Mouse (Mus musculus) neural tube, embryonic 12.5 days (tissue): ENCODE measurements around the gene Usp35. TPM values are rescaled to one million over a fixed set of nuclear protein-coding genes. Genes with fewer than 3 reads are reported as not detected.

Experiments used
- ATAC-seq: fragments of 200-750 bp; cut with Nextera tagmentation; 2 replicates; pipeline ENCODE4 v1.8.0; 2017; ENCODE audit warnings: low read depth, mild to moderate bottlenecking, moderate TSS enrichment, moderate library complexity; ENCODE audit not compliant: low FRiP score
- H3K27ac ChIP-seq: fragments of 300-500 bp; sonication (generic); 2 replicates; pipeline ENCODE4 v1.5.1; 2016
- H3K27me3 ChIP-seq: fragments of 300-500 bp; sonication (generic); replicated peaks from 2 replicates; pipeline ENCODE4 v1.6.1; 2016; ENCODE audit warnings: mild to moderate bottlenecking
- H3K36me3 ChIP-seq: fragments of 300-500 bp; sonication (generic); 2 replicates; pipeline ENCODE4 v1.6.1; 2016; ENCODE audit warnings: mild to moderate bottlenecking
- H3K4me1 ChIP-seq: fragments of 300-500 bp; sonication (generic); 2 replicates; pipeline ENCODE4 v1.6.1; 2016
- H3K4me2 ChIP-seq: fragments of 300-500 bp; sonication (generic); replicated peaks from 2 replicates; pipeline ENCODE4 v1.6.1; 2016; ENCODE audit warnings: mild to moderate bottlenecking
- H3K4me3 ChIP-seq: fragments of 300-500 bp; sonication (generic); 2 replicates; pipeline ENCODE4 v1.5.1; 2016
- H3K9ac ChIP-seq: fragments of 300-500 bp; sonication (generic); 2 replicates; pipeline ENCODE4 v1.6.1; 2016; ENCODE audit warnings: mild to moderate bottlenecking
- H3K9me3 ChIP-seq: fragments of 300-500 bp; sonication (generic); 2 replicates; pipeline ENCODE4 v1.6.1; 2016; ENCODE audit warnings: mild to moderate bottlenecking
- WGBS: fragments of 180-500 bp; shearing (Covaris S2); methylation state at CpG from one replicate; pipeline ENCODE4 v1.1.7; 2016; 5-methylcytosine and 5-hydroxymethylcytosine counted together
- polyA plus RNA-seq: library from polyadenylated mRNA; unstranded; fragments of >200 nt; fragmentation: Nextera tagmentation; extraction: Ambion mirVana; gene quantifications from 2 replicates; pipeline ENCODE4 v1.2.1, GENCODE M21; 2016

Gene Usp35
- polyA plus RNA-seq, 1 experiment from 2014 or later: 4.9 TPM

DNA sequence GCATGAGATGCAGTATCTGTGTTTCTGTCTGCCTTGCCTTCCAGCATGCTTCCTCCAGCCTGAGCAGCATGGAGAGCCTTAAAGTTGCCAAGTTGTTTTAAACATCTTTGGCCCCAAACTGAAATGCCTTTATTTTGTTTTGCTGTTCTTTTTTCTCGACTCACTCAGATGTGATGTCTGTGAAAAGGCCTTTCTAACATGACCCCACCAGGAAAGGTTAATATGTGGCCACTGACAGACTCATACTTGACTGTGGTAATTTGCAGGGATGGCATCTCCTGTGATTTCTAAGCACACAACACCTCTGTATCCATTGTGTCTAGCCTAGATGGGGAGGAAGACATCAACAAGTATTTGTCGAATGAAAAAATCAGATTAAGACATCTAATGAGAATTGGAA, 34.8 kb downstream of the Usp35 start:
- no peak overlapping the region for H3K4me2 ChIP-seq
- no peaks in the 10 kb centered on the region for H3K9me3 ChIP-seq
- 53% methylated on average over 2 of the region's 2 CpGs for WGBS
- H3K9ac ChIP-seq: no peak overlapping the region
- H3K27ac ChIP-seq: no peak overlapping the region
- H3K36me3 ChIP-seq: 0 out of 2 replicates have a peak, but pooled peaks cover 9% of the 10 kb centered on the region
- H3K4me1 ChIP-seq: no peaks in the 10 kb centered on the region
- no peak for ATAC-seq
- H3K27me3 ChIP-seq: no peaks in the 10 kb centered on the region
- no peak overlapping the region for H3K4me3 ChIP-seq

DNA sequence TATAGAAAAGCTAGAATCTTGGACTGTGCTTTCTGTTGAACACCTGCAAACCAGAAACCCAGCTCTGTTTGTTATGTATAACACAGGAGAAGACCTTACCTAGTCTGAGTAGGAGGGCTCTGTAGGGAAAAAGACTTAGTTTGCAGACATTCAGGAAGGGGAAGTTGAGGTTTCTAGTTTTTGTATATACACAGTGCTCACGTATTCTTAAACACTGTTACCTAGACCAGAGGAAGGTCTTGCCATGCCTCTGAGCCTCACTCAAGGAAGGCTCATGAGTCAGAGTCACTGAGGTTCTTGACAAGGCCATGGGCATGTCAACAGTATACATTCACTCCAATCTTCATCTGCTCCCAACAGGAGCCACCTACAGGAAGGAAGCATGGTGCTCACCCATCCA, 60.8 kb downstream of the Usp35 start:
- ATAC-seq: no peak
- H3K4me3 ChIP-seq: no peak overlapping the region
- 0 out of 2 replicates have a peak, but pooled peaks cover 3% of the 10 kb centered on the region for H3K36me3 ChIP-seq
- WGBS: 95% methylated on average over 1 of the region's 1 CpGs
- no peaks in the 10 kb centered on the region for H3K4me1 ChIP-seq
- no peak overlapping the region for H3K9ac ChIP-seq
- no peak overlapping the region for H3K27ac ChIP-seq
- H3K9me3 ChIP-seq: no peaks in the 10 kb centered on the region
- H3K4me2 ChIP-seq: no peak overlapping the region
- no peaks in the 10 kb centered on the region for H3K27me3 ChIP-seq

DNA sequence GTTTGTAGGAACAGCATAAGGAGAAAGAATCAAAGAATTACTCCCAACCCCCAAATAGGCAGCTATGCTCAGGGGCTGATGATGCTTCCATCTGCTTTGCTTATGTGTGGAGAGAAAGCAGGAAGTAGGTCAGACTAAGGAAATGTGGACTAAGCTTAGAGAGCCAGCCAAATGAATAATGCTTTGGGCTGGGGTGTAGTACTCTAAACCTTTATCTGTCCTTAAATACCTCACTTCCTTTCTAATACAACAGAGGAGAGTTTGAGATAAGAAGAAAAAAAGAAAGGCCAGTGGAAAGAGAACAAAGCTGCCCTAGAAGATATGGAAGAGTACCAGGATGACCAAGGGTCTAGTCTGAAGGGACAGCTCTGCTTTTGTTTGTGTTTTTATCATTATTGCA, 61.5 kb downstream of the Usp35 start:
- H3K4me1 ChIP-seq: no peaks in the 10 kb centered on the region
- no peaks in the 10 kb centered on the region for H3K27me3 ChIP-seq
- H3K36me3 ChIP-seq: 0 out of 2 replicates have a peak, but pooled peaks cover 3% of the 10 kb centered on the region
- no peak overlapping the region for H3K9ac ChIP-seq
- no peak overlapping the region for H3K27ac ChIP-seq
- no peak overlapping the region for H3K4me2 ChIP-seq
- ATAC-seq: no peak
- H3K9me3 ChIP-seq: no peaks in the 10 kb centered on the region
- no peak overlapping the region for H3K4me3 ChIP-seq

DNA sequence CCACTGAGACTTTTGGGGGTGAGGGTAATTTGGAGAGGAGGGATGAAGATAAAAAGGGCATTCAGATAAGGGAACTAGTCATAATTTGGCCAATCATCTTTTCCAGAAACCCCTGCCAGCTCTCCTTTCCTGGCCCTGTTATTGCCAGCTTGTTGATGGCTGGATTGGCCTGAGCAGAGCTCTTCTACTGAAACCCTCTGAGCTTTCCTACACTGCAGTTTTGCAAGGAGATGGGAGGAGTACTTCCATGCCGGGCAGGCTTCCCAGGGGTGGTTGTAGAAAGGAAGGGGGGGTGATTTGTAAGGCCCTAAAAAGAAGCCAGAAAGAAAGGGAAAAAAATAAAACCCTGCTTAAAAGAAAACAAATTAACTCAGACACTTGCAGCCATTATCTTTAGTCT, 69.3 kb downstream of the Usp35 start:
- no peak overlapping the region for H3K9ac ChIP-seq
- no peaks in the 10 kb centered on the region for H3K9me3 ChIP-seq
- no peak overlapping the region for H3K27ac ChIP-seq
- ATAC-seq: no peak
- H3K4me3 ChIP-seq: no peak overlapping the region
- H3K27me3 ChIP-seq: no peaks in the 10 kb centered on the region
- peaks cover 4% of the 10 kb centered on the region; the same call in 1 of the 2 replicates for H3K4me1 ChIP-seq
- H3K4me2 ChIP-seq: no peak overlapping the region
- 36% methylated on average over 1 of the region's 1 CpGs for WGBS
- H3K36me3 ChIP-seq: no peaks in the 10 kb centered on the region

Other genes starting within 250 kb of the Usp35 start
- gene Kctd21, start 307 bp upstream of the Usp35 start, polyA plus RNA-seq: 6.8 and 7.0 TPM in 2 replicates
- gene Alg8, start 39.6 kb upstream of the Usp35 start, polyA plus RNA-seq: 25.1 and 27.1 TPM in 2 replicates
- 399 and 400 TPM in 2 replicates for gene Ndufc2, start 68.0 kb upstream of the Usp35 start, polyA plus RNA-seq
- 0.48 and 0.68 TPM in 2 replicates for gene Thrsp, start 85.7 kb upstream of the Usp35 start, polyA plus RNA-seq
- gene Kctd14, start 119.3 kb upstream of the Usp35 start, polyA plus RNA-seq: 2.0 TPM in 2 replicates
- 56.9 and 57.6 TPM in 2 replicates for gene Ints4, start 148.9 kb upstream of the Usp35 start, polyA plus RNA-seq
- gene Aamdc, start 247.5 kb upstream of the Usp35 start, polyA plus RNA-seq: 36.5 and 39.8 TPM in 2 replicates
- gene Rsf1, start 247.9 kb upstream of the Usp35 start, polyA plus RNA-seq: 27.9 and 29.2 TPM in 2 replicates